Mouse (Mus musculus): ENCODE measurements at regions not wholly inside any gene's neighbourhood (a gene's known extent, or its start where the extent isn't known, plus 50 kb on each side); places are given as distances from the start of the nearest gene placed in this dataset.

GRCm38 (mm10) chr3:136454967-136455366 lies 129.1 kb upstream of the Bank1 start:
- H3K79me2 ChIP-seq (replicated peaks; ENCODE audit: control insufficient read depth, insufficient read depth, low read length), result no peaks in the 10 kb centered on the region
- H3K9ac ChIP-seq (ENCODE audit: low read depth, low read length), result no peak overlapping the region
- H3K27ac ChIP-seq, result no peak overlapping the region
- H3K27me3 ChIP-seq (ENCODE audit: control insufficient read depth, insufficient read depth, low read length), result no peaks in the 10 kb centered on the region
- no peaks in the 10 kb centered on the region for H3K4me1 ChIP-seq (ENCODE audit: control insufficient read depth, insufficient read depth, low read length)
- 90% methylated on average over 3 of the region's 3 CpGs for WGBS
- intact Hi-C loops (cut with DNase I), result no loop called here
- H3K36me3 ChIP-seq (ENCODE audit: control insufficient read depth, insufficient read depth, low read length), result no peaks in the 10 kb centered on the region
- TF ChIP-seq POLR2A (IDR thresholded peaks at IDR 0.05; ENCODE audit: insufficient read depth, low read depth, low read length), result no peak
- TF ChIP-seq EP300 (IDR thresholded peaks at IDR 0.05; ENCODE audit: insufficient read depth, low read depth, low read length), result no peak
- TF ChIP-seq CTCF (IDR thresholded peaks at IDR 0.05), result no peak
- H3K4me3 ChIP-seq, result no peak overlapping the region
- no peak for DNase-seq

GRCm38 (mm10) chr3:136450986-136451774 lies 125.3 kb upstream of the Bank1 start:
- DNase-seq, result no peak
- WGBS, result 71% methylated on average over 9 of the region's 9 CpGs
- Histone ChIP-seq H3K79me2 (replicated peaks; ENCODE audit: control insufficient read depth, insufficient read depth, low read length) (no peaks in the 10 kb centered on the region), H3K4me3 (no peak overlapping the region), H3K9ac (ENCODE audit: low read depth, low read length) (no peak overlapping the region), H3K27ac (no peak overlapping the region), H3K36me3 (ENCODE audit: control insufficient read depth, insufficient read depth, low read length) (no peaks in the 10 kb centered on the region), H3K27me3 (ENCODE audit: control insufficient read depth, insufficient read depth, low read length) (no peaks in the 10 kb centered on the region), H3K4me1 (ENCODE audit: control insufficient read depth, insufficient read depth, low read length) (no peaks in the 10 kb centered on the region)
- no peak for TF ChIP-seq POLR2A (IDR thresholded peaks at IDR 0.05; ENCODE audit: insufficient read depth, low read depth, low read length)
- TF ChIP-seq CTCF (IDR thresholded peaks at IDR 0.05), result no peak
- TF ChIP-seq EP300 (IDR thresholded peaks at IDR 0.05; ENCODE audit: insufficient read depth, low read depth, low read length), result no peak
- intact Hi-C loops (cut with DNase I), result no loop called here

DNA sequence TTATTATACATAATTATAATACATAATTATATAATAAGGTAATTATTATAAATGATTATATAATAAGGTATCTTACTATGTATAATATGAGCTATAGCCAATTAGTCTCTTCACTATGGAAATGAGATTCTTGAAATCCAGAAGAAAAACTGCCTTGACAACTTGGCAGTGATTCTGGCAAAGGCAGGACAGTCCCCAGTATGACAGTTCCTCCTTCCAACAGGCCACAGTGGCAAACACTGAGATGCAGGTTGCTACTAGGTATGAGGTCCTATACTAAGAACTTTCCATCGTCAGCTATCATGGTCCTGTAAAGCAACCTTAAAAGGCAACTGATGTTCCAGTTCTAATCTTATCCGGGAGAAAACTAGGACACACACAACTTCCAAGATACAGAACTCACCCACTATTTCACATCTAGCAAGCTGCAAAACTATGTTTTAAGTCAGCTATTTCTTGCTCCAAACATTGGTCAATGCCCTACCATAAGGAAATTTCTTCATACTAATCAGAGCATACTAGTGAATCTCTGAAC lies 124.6 kb upstream of the Bank1 start:
- Histone ChIP-seq H3K4me3 (no peak overlapping the region), H3K27ac (no peak overlapping the region), H3K27me3 (ENCODE audit: control insufficient read depth, insufficient read depth, low read length) (no peaks in the 10 kb centered on the region), H3K36me3 (ENCODE audit: control insufficient read depth, insufficient read depth, low read length) (no peaks in the 10 kb centered on the region), H3K9ac (ENCODE audit: low read depth, low read length) (no peak overlapping the region), H3K79me2 (replicated peaks; ENCODE audit: control insufficient read depth, insufficient read depth, low read length) (no peaks in the 10 kb centered on the region), H3K4me1 (ENCODE audit: control insufficient read depth, insufficient read depth, low read length) (no peaks in the 10 kb centered on the region)
- intact Hi-C loops (cut with DNase I), result no loop called here
- DNase-seq, result no peak
- 84% methylated on average over 2 of the region's 2 CpGs for WGBS
- TF ChIP-seq EP300 (IDR thresholded peaks at IDR 0.05; ENCODE audit: insufficient read depth, low read depth, low read length) (no peak), CTCF (IDR thresholded peaks at IDR 0.05) (no peak), POLR2A (IDR thresholded peaks at IDR 0.05; ENCODE audit: insufficient read depth, low read depth, low read length) (no peak)

- Histone ChIP-seq H3K27ac (no peak overlapping the region), H3K79me2 (replicated peaks; ENCODE audit: control insufficient read depth, insufficient read depth, low read length) (no peaks in the 10 kb centered on the region), H3K4me3 (no peak overlapping the region), H3K4me1 (ENCODE audit: control insufficient read depth, insufficient read depth, low read length) (no peaks in the 10 kb centered on the region), H3K36me3 (ENCODE audit: control insufficient read depth, insufficient read depth, low read length) (no peaks in the 10 kb centered on the region), H3K27me3 (ENCODE audit: control insufficient read depth, insufficient read depth, low read length) (no peaks in the 10 kb centered on the region), H3K9ac (ENCODE audit: low read depth, low read length) (no peak overlapping the region)
- intact Hi-C loops (cut with DNase I), result no loop called here
- 62% methylated on average over 4 of the region's 4 CpGs for WGBS
- TF ChIP-seq EP300 (IDR thresholded peaks at IDR 0.05; ENCODE audit: insufficient read depth, low read depth, low read length) (no peak), POLR2A (IDR thresholded peaks at IDR 0.05; ENCODE audit: insufficient read depth, low read depth, low read length) (no peak), CTCF (IDR thresholded peaks at IDR 0.05) (no peak)
- DNase-seq, result no peak
Observed at GRCm38 (mm10) chr3:136449364-136449763, 123.5 kb upstream of the Bank1 start.

DNA sequence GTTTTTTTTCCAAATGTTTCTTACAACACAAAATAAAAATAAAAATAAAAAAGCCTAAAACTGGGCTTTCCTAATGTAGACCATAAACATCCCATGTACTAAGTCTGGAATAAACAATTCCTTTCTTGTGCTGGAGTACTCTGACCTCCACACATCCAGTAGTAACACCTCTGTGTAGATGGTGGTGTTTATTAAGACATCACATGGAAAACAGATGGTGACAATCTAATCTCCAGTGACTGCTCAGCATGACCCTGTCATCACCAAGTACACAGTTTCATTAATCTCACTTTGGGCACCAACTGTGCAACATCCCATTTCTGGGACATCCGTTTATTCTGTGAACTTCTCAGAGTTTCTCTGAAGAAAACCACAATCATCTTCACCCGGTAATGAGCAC lies 118.7 kb upstream of the Bank1 start:
- intact Hi-C loops (cut with DNase I), result no loop called here
- Histone ChIP-seq H3K79me2 (replicated peaks; ENCODE audit: control insufficient read depth, insufficient read depth, low read length) (no peaks in the 10 kb centered on the region), H3K4me1 (ENCODE audit: control insufficient read depth, insufficient read depth, low read length) (no peaks in the 10 kb centered on the region), H3K27me3 (ENCODE audit: control insufficient read depth, insufficient read depth, low read length) (no peaks in the 10 kb centered on the region), H3K36me3 (ENCODE audit: control insufficient read depth, insufficient read depth, low read length) (no peaks in the 10 kb centered on the region), H3K9ac (ENCODE audit: low read depth, low read length) (no peak overlapping the region), H3K4me3 (no peak overlapping the region), H3K27ac (no peak overlapping the region)
- no peak for DNase-seq
- TF ChIP-seq POLR2A (IDR thresholded peaks at IDR 0.05; ENCODE audit: insufficient read depth, low read depth, low read length) (no peak), CTCF (IDR thresholded peaks at IDR 0.05) (no peak), EP300 (IDR thresholded peaks at IDR 0.05; ENCODE audit: insufficient read depth, low read depth, low read length) (no peak)
- WGBS, result 59% methylated on average over 2 of the region's 2 CpGs

- intact Hi-C loops (cut with DNase I), result no loop called here
- Histone ChIP-seq H3K27ac (no peak overlapping the region), H3K9ac (ENCODE audit: low read depth, low read length) (no peak overlapping the region), H3K27me3 (ENCODE audit: control insufficient read depth, insufficient read depth, low read length) (no peaks in the 10 kb centered on the region), H3K36me3 (ENCODE audit: control insufficient read depth, insufficient read depth, low read length) (no peaks in the 10 kb centered on the region), H3K4me1 (ENCODE audit: control insufficient read depth, insufficient read depth, low read length) (no peaks in the 10 kb centered on the region), H3K79me2 (replicated peaks; ENCODE audit: control insufficient read depth, insufficient read depth, low read length) (no peaks in the 10 kb centered on the region), H3K4me3 (no peak overlapping the region)
- no peak for TF ChIP-seq EP300 (IDR thresholded peaks at IDR 0.05; ENCODE audit: insufficient read depth, low read depth, low read length)
- TF ChIP-seq CTCF (IDR thresholded peaks at IDR 0.05), result peak; percentile 50
- TF ChIP-seq POLR2A (IDR thresholded peaks at IDR 0.05; ENCODE audit: insufficient read depth, low read depth, low read length), result no peak
- WGBS, result 75% methylated on average over 2 of the region's 2 CpGs
- DNase-seq, result no peak
Observed at GRCm38 (mm10) chr3:136442099-136442498, 116.2 kb upstream of the Bank1 start.

All from heart, adult 2 months (tissue).